Mouse (Mus musculus): ENCODE data around the gene Gm6525. TPM values are rescaled to one million over a fixed set of nuclear protein-coding genes. Genes with fewer than 3 reads are reported as not detected.

The Gm6525 gene
- 2.2 and 2.6 TPM in 2 replicates for polyA plus RNA-seq (2016; fragmentation: Nextera tagmentation; extraction: Ambion mirVana)

GRCm38 (mm10) chr3:84173581-84174154 lies at the start of gene Gm6525:
TSS of gene Gm6525 (plus strand) at chr3:84174104.
- Histone ChIP-seq H3K36me3 (peaks cover 62% of the 10 kb centered on the region), H3K9ac (no peak within 1 kb of the TSS), H3K4me1 (no peaks in the 10 kb centered on the region), H3K27ac (no peak within 1 kb of the TSS), H3K4me2 (replicated peaks) (no peak within 1 kb of the TSS), H3K9me3 (no peaks in the 10 kb centered on the region), H3K27me3 (replicated peaks) (no peaks in the 10 kb centered on the region), H3K4me3 (no peak within 1 kb of the TSS)
- WGBS, result 81% methylated on average over 11 of the region's 11 CpGs
- no peak for ATAC-seq (ENCODE audit: low FRiP score, low read depth)

GRCm38 (mm10) chr3:84125704-84126289 lies 48.1 kb upstream of the Gm6525 start:
- no peak for ATAC-seq (ENCODE audit: low FRiP score, low read depth)
- H3K9ac ChIP-seq, result no peak overlapping the region
- WGBS, result 54% methylated on average over 6 of the region's 6 CpGs
- no peaks in the 10 kb centered on the region for H3K4me1 ChIP-seq
- no peak overlapping the region for H3K27ac ChIP-seq
- no peaks in the 10 kb centered on the region for H3K27me3 ChIP-seq (replicated peaks)
- no peak overlapping the region for H3K4me2 ChIP-seq (replicated peaks)
- no peak overlapping the region for H3K4me3 ChIP-seq
- H3K9me3 ChIP-seq, result no peaks in the 10 kb centered on the region
- no peaks in the 10 kb centered on the region for H3K36me3 ChIP-seq

GRCm38 (mm10) chr3:84126721-84127120 lies 47.2 kb upstream of the Gm6525 start:
- Histone ChIP-seq H3K4me1 (no peaks in the 10 kb centered on the region), H3K27me3 (replicated peaks) (no peaks in the 10 kb centered on the region)
- no peak for ATAC-seq (ENCODE audit: low FRiP score, low read depth)

GRCm38 (mm10) chr3:84127431-84127830 lies 46.5 kb upstream of the Gm6525 start:
- Histone ChIP-seq H3K9ac (no peak overlapping the region), H3K27ac (no peak overlapping the region), H3K36me3 (no peaks in the 10 kb centered on the region), H3K4me3 (no peak overlapping the region), H3K27me3 (replicated peaks) (no peaks in the 10 kb centered on the region), H3K9me3 (no peaks in the 10 kb centered on the region), H3K4me1 (no peaks in the 10 kb centered on the region), H3K4me2 (replicated peaks) (no peak overlapping the region)
- no peak for ATAC-seq (ENCODE audit: low FRiP score, low read depth)
- WGBS, result 66% methylated on average over 2 of the region's 2 CpGs

More at GRCm38 (mm10) chr3:84126721-84127120, 47.2 kb upstream of the Gm6525 start:
- Histone ChIP-seq H3K36me3 (no peaks in the 10 kb centered on the region), H3K9ac (no peak overlapping the region), H3K9me3 (no peaks in the 10 kb centered on the region), H3K4me3 (no peak overlapping the region), H3K27ac (no peak overlapping the region), H3K4me2 (replicated peaks) (no peak overlapping the region)
- WGBS, result 87% methylated on average over 3 of the region's 3 CpGs

GRCm38 (mm10) chr3:84128871-84129870 lies 44.7 kb upstream of the Gm6525 start:
- no peaks in the 10 kb centered on the region for H3K27me3 ChIP-seq (replicated peaks)
- no peak overlapping the region for H3K9ac ChIP-seq
- no peaks in the 10 kb centered on the region for H3K4me1 ChIP-seq
- no peaks in the 10 kb centered on the region for H3K36me3 ChIP-seq
- no peak overlapping the region for H3K4me3 ChIP-seq
- no peaks in the 10 kb centered on the region for H3K9me3 ChIP-seq
- no peak overlapping the region for H3K4me2 ChIP-seq (replicated peaks)
- H3K27ac ChIP-seq, result no peak overlapping the region
- no peak for ATAC-seq (ENCODE audit: low FRiP score, low read depth)
- WGBS, result 36% methylated on average over 11 of the region's 11 CpGs

GRCm38 (mm10) chr3:84130776-84131175 lies 43.1 kb upstream of the Gm6525 start:
- H3K9me3 ChIP-seq, result no peaks in the 10 kb centered on the region
- H3K4me2 ChIP-seq (replicated peaks), result no peak overlapping the region
- no peaks in the 10 kb centered on the region for H3K27me3 ChIP-seq (replicated peaks)
- H3K36me3 ChIP-seq, result no peaks in the 10 kb centered on the region
- H3K9ac ChIP-seq, result no peak overlapping the region
- no peaks in the 10 kb centered on the region for H3K4me1 ChIP-seq
- no peak overlapping the region for H3K27ac ChIP-seq
- no peak for ATAC-seq (ENCODE audit: low FRiP score, low read depth)
- WGBS, result 69% methylated on average over 5 of the region's 5 CpGs
- H3K4me3 ChIP-seq, result no peak overlapping the region

GRCm38 (mm10) chr3:84131369-84131768 lies 42.5 kb upstream of the Gm6525 start:
- H3K36me3 ChIP-seq, result no peaks in the 10 kb centered on the region
- no peak for ATAC-seq (ENCODE audit: low FRiP score, low read depth)
- H3K27ac ChIP-seq, result no peak overlapping the region
- WGBS, result 93% methylated on average over 3 of the region's 3 CpGs
- no peaks in the 10 kb centered on the region for H3K4me1 ChIP-seq
- no peak overlapping the region for H3K4me2 ChIP-seq (replicated peaks)
- H3K27me3 ChIP-seq (replicated peaks), result no peaks in the 10 kb centered on the region
- no peaks in the 10 kb centered on the region for H3K9me3 ChIP-seq
- H3K9ac ChIP-seq, result no peak overlapping the region
- no peak overlapping the region for H3K4me3 ChIP-seq

GRCm38 (mm10) chr3:84135387-84135786 lies 38.5 kb upstream of the Gm6525 start:
- 30% methylated on average over 9 of the region's 9 CpGs for WGBS
- Histone ChIP-seq H3K4me3 (no peak overlapping the region), H3K9me3 (no peaks in the 10 kb centered on the region), H3K27ac (no peak overlapping the region), H3K9ac (no peak overlapping the region), H3K27me3 (replicated peaks) (no peaks in the 10 kb centered on the region), H3K36me3 (no peaks in the 10 kb centered on the region), H3K4me1 (no peaks in the 10 kb centered on the region), H3K4me2 (replicated peaks) (0 out of 2 replicates have a peak overlapping the region, but pooled peaks have one; percentile 3)
- ATAC-seq (ENCODE audit: low FRiP score, low read depth), result no peak

GRCm38 (mm10) chr3:84135933-84136332 lies 38.0 kb upstream of the Gm6525 start:
- H3K4me2 ChIP-seq (replicated peaks), result 0 out of 2 replicates have a peak overlapping the region, but pooled peaks have one; percentile 3
- no peaks in the 10 kb centered on the region for H3K4me1 ChIP-seq
- H3K27me3 ChIP-seq (replicated peaks), result no peaks in the 10 kb centered on the region
- no peak overlapping the region for H3K4me3 ChIP-seq
- ATAC-seq (ENCODE audit: low FRiP score, low read depth), result no peak
- H3K9ac ChIP-seq, result no peak overlapping the region
- H3K36me3 ChIP-seq, result no peaks in the 10 kb centered on the region
- 73% methylated on average over 6 of the region's 6 CpGs for WGBS
- no peaks in the 10 kb centered on the region for H3K9me3 ChIP-seq
- no peak overlapping the region for H3K27ac ChIP-seq

- Histone ChIP-seq H3K9me3 (no peaks in the 10 kb centered on the region), H3K27me3 (replicated peaks) (no peaks in the 10 kb centered on the region), H3K4me2 (replicated peaks) (no peak overlapping the region), H3K27ac (no peak overlapping the region), H3K9ac (no peak overlapping the region), H3K36me3 (no peaks in the 10 kb centered on the region), H3K4me3 (no peak overlapping the region), H3K4me1 (no peaks in the 10 kb centered on the region)
- 89% methylated on average over 7 of the region's 7 CpGs for WGBS
- no peak for ATAC-seq (ENCODE audit: low FRiP score, low read depth)
Measured at GRCm38 (mm10) chr3:84136509-84136908, 37.4 kb upstream of the Gm6525 start.

GRCm38 (mm10) chr3:84140947-84141346 lies 33.0 kb upstream of the Gm6525 start:
- Histone ChIP-seq H3K27me3 (replicated peaks) (no peaks in the 10 kb centered on the region), H3K9ac (no peak overlapping the region), H3K4me1 (no peaks in the 10 kb centered on the region), H3K4me3 (no peak overlapping the region), H3K36me3 (no peaks in the 10 kb centered on the region), H3K9me3 (no peaks in the 10 kb centered on the region), H3K27ac (no peak overlapping the region), H3K4me2 (replicated peaks) (no peak overlapping the region)
- WGBS, result 78% methylated on average over 7 of the region's 7 CpGs
- no peak for ATAC-seq (ENCODE audit: low FRiP score, low read depth)

GRCm38 (mm10) chr3:84149831-84150230 lies 24.1 kb upstream of the Gm6525 start:
- Histone ChIP-seq H3K9me3 (no peaks in the 10 kb centered on the region), H3K27ac (no peak overlapping the region), H3K4me1 (no peaks in the 10 kb centered on the region), H3K27me3 (replicated peaks) (no peaks in the 10 kb centered on the region), H3K4me3 (no peak overlapping the region), H3K4me2 (replicated peaks) (no peak overlapping the region), H3K9ac (no peak overlapping the region), H3K36me3 (no peaks in the 10 kb centered on the region)
- no peak for ATAC-seq (ENCODE audit: low FRiP score, low read depth)
- 93% methylated on average over 3 of the region's 3 CpGs for WGBS

All from neural tube, embryonic 12.5 days (tissue).